Mouse (Mus musculus) midbrain, embryonic 14.5 days (tissue): ENCODE data around the gene Camk1d. TPM values are rescaled to one million over a fixed set of nuclear protein-coding genes. Genes with fewer than 3 reads are reported as not detected.

ENCODE experiments used
- ATAC-seq: fragments of 200-750 bp; cut with Nextera tagmentation; 2 replicates; pipeline ENCODE4 v1.8.0; 2017; ENCODE audit warnings: moderate number of reproducible peaks, moderate library complexity; ENCODE audit not compliant: low FRiP score, low TSS enrichment
- DNase-seq: peaks from one replicate; pipeline ENCODE4 v3.0.0-alpha.2; 2015
- H3K27ac ChIP-seq: fragments of 300-500 bp; sonication (generic); replicated peaks from 2 replicates; pipeline ENCODE4 v1.5.1; 2014; ENCODE audit warnings: mild to moderate bottlenecking, low read depth, low read length, moderate library complexity
- H3K27me3 ChIP-seq: fragments of 300-500 bp; sonication (generic); 2 replicates; pipeline ENCODE4 v1.6.1; 2014; ENCODE audit warnings: low read length, control low read depth, mixed read lengths; ENCODE audit not compliant: control insufficient read depth, insufficient read depth
- H3K36me3 ChIP-seq: fragments of 300-500 bp; sonication (generic); 2 replicates; pipeline ENCODE4 v1.6.1; 2014; ENCODE audit warnings: low read length, control low read depth; ENCODE audit not compliant: control insufficient read depth, insufficient read depth
- H3K4me1 ChIP-seq: fragments of 300-500 bp; sonication (generic); 2 replicates; pipeline ENCODE4 v1.6.1; 2014; ENCODE audit warnings: mild to moderate bottlenecking, antibody characterized with exemption, low read length, control low read depth; ENCODE audit not compliant: control insufficient read depth, insufficient read depth
- H3K4me2 ChIP-seq: fragments of 300-500 bp; sonication (generic); 2 replicates; pipeline ENCODE4 v1.6.1; 2014; ENCODE audit warnings: mild to moderate bottlenecking, low read length, moderate library complexity
- H3K4me3 ChIP-seq: fragments of 300-500 bp; sonication (generic); replicated peaks from 2 replicates; pipeline ENCODE4 v1.5.1; 2014; ENCODE audit warnings: low read depth, low read length
- H3K9ac ChIP-seq: fragments of 300-500 bp; sonication (generic); replicated peaks from 2 replicates; pipeline ENCODE4 v1.6.1; 2014; ENCODE audit warnings: mild to moderate bottlenecking, low read length, moderate library complexity
- H3K9me3 ChIP-seq: fragments of 300-500 bp; sonication (generic); 2 replicates; pipeline ENCODE4 v1.6.1; 2016; ENCODE audit warnings: low read length, control low read depth, mixed read lengths; ENCODE audit not compliant: control insufficient read depth
- WGBS: fragments of 180-500 bp; shearing (Covaris S2); extraction: QIAGEN DNeasy Blood & Tissue Kit; methylation state at CpG from one replicate; pipeline ENCODE4 v1.1.7; 2014; 5-methylcytosine and 5-hydroxymethylcytosine counted together
- polyA plus RNA-seq: library from polyadenylated mRNA; unstranded; fragments of >200 nt; fragmentation: Nextera tagmentation; extraction: Ambion mirVana; gene quantifications from 2 replicates; pipeline ENCODE4 v1.2.1, GENCODE M21; 2014

The Camk1d gene
- polyA plus RNA-seq, 1 experiment from 2014 or later = 6.0 TPM

DNA sequence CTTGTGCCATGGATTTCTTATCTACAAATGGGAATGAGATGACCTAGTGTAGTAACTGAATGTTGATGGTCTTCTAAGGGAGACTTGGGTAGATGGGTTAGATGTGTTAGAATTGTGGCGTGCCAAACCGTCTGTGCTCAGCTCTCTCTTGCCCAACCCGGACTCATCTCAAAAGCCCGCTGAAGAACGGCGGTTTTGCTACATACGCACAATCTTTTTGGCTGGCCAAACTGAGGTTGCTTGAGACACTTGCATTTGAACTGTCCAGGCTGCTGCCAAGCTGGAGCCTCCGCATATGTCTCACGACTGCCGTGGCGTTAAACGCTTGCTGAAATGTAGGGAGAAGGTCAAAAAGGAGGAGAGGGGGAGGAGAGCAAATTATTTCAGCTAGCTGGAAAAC, 413.0 kb downstream of the Camk1d start:
- Histone ChIP-seq H3K27ac (no peak overlapping the region), H3K9ac (no peak overlapping the region), H3K9me3 (no peaks in the 10 kb centered on the region), H3K27me3 (no peaks in the 10 kb centered on the region), H3K4me3 (no peak overlapping the region), H3K4me2 (no peak overlapping the region), H3K4me1 (no peaks in the 10 kb centered on the region), H3K36me3 (no peaks in the 10 kb centered on the region)
- DNase-seq = no peak
- ATAC-seq = no peak
- WGBS = 94% methylated on average over 12 of the region's 12 CpGs

- ATAC-seq (no peak), DNase-seq (no peak)
- Histone ChIP-seq H3K27me3 (no peaks in the 10 kb centered on the region), H3K4me1 (no peaks in the 10 kb centered on the region), H3K4me2 (no peak overlapping the region), H3K9me3 (no peaks in the 10 kb centered on the region), H3K4me3 (no peak overlapping the region), H3K9ac (no peak overlapping the region), H3K36me3 (no peaks in the 10 kb centered on the region), H3K27ac (no peak overlapping the region)
- WGBS = 89% methylated on average over 10 of the region's 10 CpGs
Measured at GRCm38 (mm10) chr2:5298071-5298470, 416.2 kb downstream of the Camk1d start.

GRCm38 (mm10) chr2:5296749-5297545, 417.4 kb downstream of the Camk1d start:
- ATAC-seq = no peak
- WGBS = 94% methylated on average over 11 of the region's 11 CpGs
- Histone ChIP-seq H3K4me1 (no peaks in the 10 kb centered on the region), H3K27me3 (no peaks in the 10 kb centered on the region), H3K4me3 (no peak overlapping the region), H3K36me3 (no peaks in the 10 kb centered on the region), H3K4me2 (no peak overlapping the region), H3K9me3 (no peaks in the 10 kb centered on the region), H3K9ac (no peak overlapping the region), H3K27ac (no peak overlapping the region)
- no peak for DNase-seq

GRCm38 (mm10) chr2:5295098-5295497, 419.2 kb downstream of the Camk1d start:
- no peak overlapping the region for H3K9ac ChIP-seq
- H3K4me3 ChIP-seq = no peak overlapping the region
- H3K9me3 ChIP-seq = no peaks in the 10 kb centered on the region
- no peaks in the 10 kb centered on the region for H3K4me1 ChIP-seq
- H3K27ac ChIP-seq = no peak overlapping the region
- H3K27me3 ChIP-seq = no peaks in the 10 kb centered on the region
- no peak for ATAC-seq
- no peak overlapping the region for H3K4me2 ChIP-seq
- no peak for DNase-seq
- H3K36me3 ChIP-seq = no peaks in the 10 kb centered on the region

DNA sequence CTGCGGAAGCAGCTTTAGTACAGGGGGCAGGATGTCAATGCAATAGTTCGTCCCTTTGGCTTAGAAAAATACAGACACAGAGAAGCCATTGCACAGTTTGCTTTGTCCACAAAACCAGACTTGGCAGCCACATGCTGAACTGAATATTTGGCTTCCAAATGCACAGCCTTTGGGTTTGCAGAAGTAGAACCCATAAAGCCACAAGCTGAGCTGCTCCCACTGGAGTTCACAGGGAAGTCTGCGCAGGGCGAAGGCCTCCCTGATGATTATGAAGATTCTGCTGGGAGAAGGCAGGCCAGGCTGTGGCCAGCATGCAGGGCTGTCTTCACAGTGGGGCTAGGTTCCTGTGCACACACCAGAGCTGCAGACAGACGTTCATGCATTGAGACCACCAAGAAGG, 419.9 kb downstream of the Camk1d start:
- DNase-seq (no peak), ATAC-seq (no peak)
- Histone ChIP-seq H3K4me3 (no peak overlapping the region), H3K4me1 (no peaks in the 10 kb centered on the region), H3K9ac (no peak overlapping the region), H3K36me3 (no peaks in the 10 kb centered on the region), H3K9me3 (no peaks in the 10 kb centered on the region), H3K27me3 (no peaks in the 10 kb centered on the region), H3K4me2 (no peak overlapping the region), H3K27ac (no peak overlapping the region)
- WGBS = 74% methylated on average over 5 of the region's 5 CpGs

- DNase-seq = no peak
- ATAC-seq = no peak
- H3K27ac ChIP-seq = no peak overlapping the region
- H3K9ac ChIP-seq = no peak overlapping the region
- no peaks in the 10 kb centered on the region for H3K27me3 ChIP-seq
- H3K9me3 ChIP-seq = peaks cover 6% of the 10 kb centered on the region; the same call in 1 of the 2 replicates
- WGBS = 88% methylated on average over 4 of the region's 4 CpGs
- H3K4me2 ChIP-seq = no peak overlapping the region
- H3K4me3 ChIP-seq = no peak overlapping the region
- H3K36me3 ChIP-seq = no peaks in the 10 kb centered on the region
- H3K4me1 ChIP-seq = no peaks in the 10 kb centered on the region
Measured at GRCm38 (mm10) chr2:5288593-5288992, 425.7 kb downstream of the Camk1d start.

DNA sequence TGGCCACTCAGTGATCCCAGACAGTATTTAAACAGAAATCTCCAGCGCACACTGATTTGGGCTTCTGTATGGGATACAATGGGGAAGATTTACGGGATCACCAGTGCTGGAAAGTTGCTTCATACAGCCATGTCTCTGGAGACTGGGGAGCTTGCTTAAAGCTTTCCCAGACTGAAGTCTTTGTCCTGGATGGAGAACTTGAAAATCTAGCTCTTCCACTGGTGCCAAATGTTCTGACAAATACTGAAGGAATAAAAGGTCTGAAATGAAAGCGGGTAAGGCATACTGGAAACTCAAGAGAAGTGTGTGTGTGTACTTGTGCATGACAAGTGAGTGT, 427.3 kb downstream of the Camk1d start:
- ATAC-seq = no peak
- Histone ChIP-seq H3K4me3 (no peak overlapping the region), H3K36me3 (no peaks in the 10 kb centered on the region), H3K27ac (no peak overlapping the region), H3K27me3 (no peaks in the 10 kb centered on the region), H3K9ac (no peak overlapping the region), H3K4me2 (no peak overlapping the region), H3K9me3 (peaks cover 6% of the 10 kb centered on the region; the same call in 1 of the 2 replicates), H3K4me1 (no peaks in the 10 kb centered on the region)
- 90% methylated on average over 3 of the region's 3 CpGs for WGBS
- DNase-seq = no peak

DNA sequence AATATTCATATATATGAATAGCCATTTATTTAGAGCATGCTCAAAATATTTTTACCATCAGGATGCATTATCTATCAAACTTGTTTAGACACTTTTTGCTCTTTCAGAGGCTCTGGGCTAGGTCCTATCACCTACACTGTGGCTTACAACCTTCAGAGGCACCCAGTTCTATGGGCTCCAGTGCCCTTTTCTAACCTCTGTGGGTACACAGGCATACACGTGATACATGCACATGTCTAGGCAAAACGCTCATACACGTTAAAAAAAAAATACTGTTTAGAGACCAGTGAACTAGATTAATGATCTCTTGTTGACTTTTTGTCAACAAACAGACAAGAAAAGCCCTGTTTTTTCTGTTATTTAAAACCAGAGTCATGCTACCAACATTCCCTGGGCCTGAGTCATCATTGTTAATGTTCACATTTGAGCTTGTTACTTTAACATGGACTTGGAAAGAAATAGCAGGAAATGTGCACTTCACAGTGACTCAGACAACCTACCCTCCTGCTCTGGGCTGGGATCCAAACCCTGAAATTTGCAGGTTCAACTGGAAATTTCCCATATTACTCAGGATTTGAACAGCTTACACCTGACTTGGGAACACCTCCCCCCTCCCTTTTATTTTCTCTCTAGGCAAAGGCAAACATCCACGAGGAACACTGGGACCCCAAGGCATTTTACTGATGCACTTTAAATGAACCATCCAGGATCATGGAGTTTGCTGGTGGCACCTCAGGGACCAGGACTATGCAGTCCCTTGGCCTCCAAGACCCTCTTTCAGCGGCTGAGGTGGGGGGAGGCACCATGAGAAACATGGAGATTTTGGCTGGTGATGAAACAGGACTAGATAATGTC, 427.9 kb downstream of the Camk1d start:
- Histone ChIP-seq H3K4me1 (no peaks in the 10 kb centered on the region), H3K36me3 (no peaks in the 10 kb centered on the region), H3K27ac (no peak overlapping the region), H3K27me3 (no peaks in the 10 kb centered on the region), H3K9ac (no peak overlapping the region), H3K9me3 (peaks cover 6% of the 10 kb centered on the region; the same call in 1 of the 2 replicates), H3K4me2 (no peak overlapping the region), H3K4me3 (no peak overlapping the region)
- 83% methylated on average over 5 of the region's 5 CpGs for WGBS
- DNase-seq (no peak), ATAC-seq (no peak)

GRCm38 (mm10) chr2:5284351-5284750, 430.0 kb downstream of the Camk1d start:
- Histone ChIP-seq H3K4me3 (no peak overlapping the region), H3K27me3 (no peaks in the 10 kb centered on the region), H3K4me1 (no peaks in the 10 kb centered on the region), H3K27ac (no peak overlapping the region), H3K4me2 (no peak overlapping the region), H3K9me3 (peaks cover 6% of the 10 kb centered on the region; the same call in 1 of the 2 replicates), H3K36me3 (no peaks in the 10 kb centered on the region), H3K9ac (no peak overlapping the region)
- 91% methylated on average over 5 of the region's 5 CpGs for WGBS
- no peak for DNase-seq
- no peak for ATAC-seq
